Mouse (Mus musculus): ENCODE data around the gene Gm20388. TPM values are rescaled to one million over a fixed set of nuclear protein-coding genes. Genes with fewer than 3 reads are reported as not detected.

Gm20388 gene
- polyA plus RNA-seq, 1 experiment from 2014 or later, result not detected

DNA sequence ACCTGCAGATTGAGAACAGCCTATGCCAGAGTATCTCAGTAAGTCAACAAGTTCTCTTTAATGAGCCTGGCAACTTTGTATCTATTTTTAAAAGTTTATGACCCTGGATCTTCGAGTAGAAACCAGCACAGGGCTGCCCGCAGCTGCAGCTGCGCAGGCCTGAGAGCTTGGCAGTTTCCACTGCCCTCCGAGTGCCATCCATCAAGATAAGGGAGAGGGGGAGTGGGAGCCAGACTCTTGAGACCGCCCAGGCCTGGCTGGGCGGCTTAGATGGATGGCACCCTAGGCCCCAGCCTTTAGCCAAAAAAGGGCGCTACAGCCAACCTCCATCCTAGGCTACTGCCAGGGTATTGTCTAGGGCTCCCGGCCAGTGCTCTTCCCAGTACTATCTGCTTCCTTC is 1074.2 kb downstream of the Gm20388 start:
- ATAC-seq (replicated peaks; ENCODE audit: insufficient number of reproducible peaks, insufficient read depth, low FRiP score, low read depth), result peak; percentile 61; the same call in 1 of the 2 replicates
- no peak overlapping the region for H3K9ac ChIP-seq

DNA sequence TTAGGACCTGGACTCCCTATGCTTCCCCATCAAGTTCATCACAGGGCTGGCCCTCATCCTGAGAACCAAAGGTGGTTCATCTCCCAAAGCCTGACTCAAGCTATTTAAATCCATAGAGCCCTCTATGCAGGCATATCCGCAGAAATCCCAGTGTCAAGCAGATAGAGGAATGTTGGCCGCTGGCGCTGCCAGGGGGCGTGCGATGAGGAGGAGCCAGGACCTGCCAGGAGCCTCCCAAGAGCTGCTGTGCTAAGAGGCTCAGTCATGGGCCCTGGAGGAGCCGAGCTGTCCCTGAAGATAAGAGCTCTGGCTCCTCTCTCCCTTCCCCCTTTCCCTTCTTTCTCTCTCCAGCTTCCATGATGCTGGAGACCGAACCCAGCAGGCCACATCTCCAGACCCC is 1075.4 kb downstream of the Gm20388 start:
- peaks cover 27% of the 10 kb centered on the region for H3K27me3 ChIP-seq

More for the DNA sequence above, 1074.2 kb downstream of the Gm20388 start:
- Histone ChIP-seq H3K27ac (no peak overlapping the region), H3K36me3 (no peaks in the 10 kb centered on the region), H3K4me2 (no peak overlapping the region), H3K9me3 (replicated peaks) (no peaks in the 10 kb centered on the region), H3K4me1 (replicated peaks) (peaks cover 24% of the 10 kb centered on the region), H3K27me3 (peaks cover 33% of the 10 kb centered on the region), H3K4me3 (no peak overlapping the region)
- WGBS, result 38% methylated on average over 8 of the region's 8 CpGs

DNA sequence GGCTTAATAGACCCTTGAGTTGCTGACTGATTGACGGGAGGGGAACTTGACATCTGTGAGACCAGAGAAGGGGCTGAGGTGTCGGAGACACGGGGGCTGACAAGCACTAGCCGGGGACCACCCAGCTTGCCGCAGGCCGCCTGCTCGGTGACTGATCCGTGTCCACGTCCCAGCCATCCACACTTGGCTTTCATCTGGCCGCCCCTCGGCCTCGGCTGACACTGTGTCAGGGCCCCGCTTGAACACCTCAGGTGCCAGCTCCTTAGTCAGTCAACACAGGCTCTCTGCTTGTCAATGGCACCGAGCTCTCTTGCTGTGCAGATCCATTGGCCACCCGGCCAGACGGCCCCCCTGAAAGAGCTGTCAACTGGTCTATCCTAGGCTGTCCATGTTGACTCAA is 1083.1 kb downstream of the Gm20388 start:
- Histone ChIP-seq H3K4me1 (replicated peaks) (peaks cover 4% of the 10 kb centered on the region; the same call in 1 of the 2 replicates), H3K27ac (no peak overlapping the region), H3K9me3 (replicated peaks) (no peaks in the 10 kb centered on the region), H3K27me3 (peaks cover 77% of the 10 kb centered on the region), H3K9ac (no peak overlapping the region), H3K36me3 (no peaks in the 10 kb centered on the region), H3K4me2 (no peak overlapping the region), H3K4me3 (no peak overlapping the region)
- no peak for ATAC-seq (replicated peaks; ENCODE audit: insufficient number of reproducible peaks, insufficient read depth, low FRiP score, low read depth)
- WGBS, result 42% methylated on average over 16 of the region's 16 CpGs

More for the DNA sequence above, 1075.4 kb downstream of the Gm20388 start:
- WGBS, result 46% methylated on average over 7 of the region's 7 CpGs
- no peak overlapping the region for H3K4me3 ChIP-seq
- H3K4me1 ChIP-seq (replicated peaks), result peaks cover 23% of the 10 kb centered on the region
- no peaks in the 10 kb centered on the region for H3K36me3 ChIP-seq
- H3K4me2 ChIP-seq, result no peak overlapping the region
- H3K9me3 ChIP-seq (replicated peaks), result no peaks in the 10 kb centered on the region
- peak overlapping the region; percentile 2; the same call in 1 of the 2 replicates for H3K27ac ChIP-seq
- peak; percentile 48; the same call in 1 of the 2 replicates for ATAC-seq (replicated peaks; ENCODE audit: insufficient number of reproducible peaks, insufficient read depth, low FRiP score, low read depth)
- no peak overlapping the region for H3K9ac ChIP-seq

DNA sequence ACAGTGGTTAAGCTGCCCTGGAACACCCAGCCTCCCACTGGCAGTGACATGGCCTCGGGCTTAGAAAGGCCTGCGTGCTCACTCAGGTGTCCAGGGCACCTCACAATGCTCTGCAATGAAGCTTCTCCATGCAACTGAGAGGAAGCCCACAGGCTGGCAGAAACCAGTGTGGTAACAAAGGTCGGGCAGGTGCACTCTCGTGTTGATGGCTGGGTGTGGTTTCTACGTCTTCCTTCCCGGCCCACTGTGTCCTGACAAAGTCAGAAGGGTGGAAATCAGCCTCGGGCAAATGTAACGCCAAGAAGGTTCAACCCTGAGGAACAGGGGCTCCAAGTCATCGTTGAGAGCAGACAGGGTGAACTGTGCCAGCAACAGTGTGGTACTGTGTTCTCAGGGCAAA is 1084.8 kb downstream of the Gm20388 start:
- Histone ChIP-seq H3K27me3 (peaks cover 84% of the 10 kb centered on the region), H3K36me3 (no peaks in the 10 kb centered on the region), H3K4me3 (no peak overlapping the region), H3K9me3 (replicated peaks) (no peaks in the 10 kb centered on the region), H3K27ac (no peak overlapping the region), H3K4me1 (replicated peaks) (peaks cover 4% of the 10 kb centered on the region; the same call in 1 of the 2 replicates), H3K9ac (no peak overlapping the region), H3K4me2 (no peak overlapping the region)
- ATAC-seq (replicated peaks; ENCODE audit: insufficient number of reproducible peaks, insufficient read depth, low FRiP score, low read depth), result no peak
- WGBS, result 76% methylated on average over 9 of the region's 9 CpGs

DNA sequence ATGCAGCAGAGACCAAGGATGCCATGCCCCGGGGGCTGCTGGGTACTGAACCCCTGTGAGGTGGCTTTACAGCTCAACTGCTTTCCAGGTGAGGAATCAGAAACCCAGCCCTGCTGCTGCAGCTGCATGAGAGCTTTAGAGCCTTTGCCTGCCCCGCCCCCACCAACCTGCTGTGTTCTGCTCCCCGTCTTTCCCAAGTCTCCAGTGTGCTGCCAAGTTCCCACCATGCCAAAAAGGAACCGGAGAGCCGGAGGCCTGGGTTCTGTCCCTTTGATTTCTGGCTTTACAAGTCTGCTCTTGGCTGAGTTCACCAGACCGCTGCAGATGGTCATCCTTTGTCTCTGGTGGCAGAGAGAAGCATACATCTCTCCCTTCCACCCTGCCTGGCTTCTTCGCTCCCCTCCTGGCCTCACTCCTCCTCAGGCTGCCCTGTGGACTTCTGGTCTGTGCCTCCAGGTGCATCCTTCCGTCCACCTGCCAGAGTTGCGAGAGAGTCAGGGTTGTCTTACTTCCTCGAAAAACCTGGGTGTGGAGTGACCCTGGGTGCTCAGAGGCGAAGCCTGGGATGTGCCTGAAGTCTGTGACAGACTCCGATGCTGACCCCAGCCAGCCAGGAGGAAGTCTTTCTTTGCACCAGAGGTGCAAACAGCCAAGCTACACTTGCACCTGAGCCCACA is 1086.4 kb downstream of the Gm20388 start:
- H3K36me3 ChIP-seq, result no peaks in the 10 kb centered on the region
- H3K4me2 ChIP-seq, result no peak overlapping the region
- H3K4me3 ChIP-seq, result no peak overlapping the region
- H3K4me1 ChIP-seq (replicated peaks), result peaks cover 4% of the 10 kb centered on the region; the same call in 1 of the 2 replicates
- H3K9ac ChIP-seq, result no peak overlapping the region
- ATAC-seq (replicated peaks; ENCODE audit: insufficient number of reproducible peaks, insufficient read depth, low FRiP score, low read depth), result no peak
- WGBS, result 64% methylated on average over 12 of the region's 12 CpGs
- H3K9me3 ChIP-seq (replicated peaks), result no peaks in the 10 kb centered on the region
- no peak overlapping the region for H3K27ac ChIP-seq
- H3K27me3 ChIP-seq, result peaks cover 79% of the 10 kb centered on the region

DNA sequence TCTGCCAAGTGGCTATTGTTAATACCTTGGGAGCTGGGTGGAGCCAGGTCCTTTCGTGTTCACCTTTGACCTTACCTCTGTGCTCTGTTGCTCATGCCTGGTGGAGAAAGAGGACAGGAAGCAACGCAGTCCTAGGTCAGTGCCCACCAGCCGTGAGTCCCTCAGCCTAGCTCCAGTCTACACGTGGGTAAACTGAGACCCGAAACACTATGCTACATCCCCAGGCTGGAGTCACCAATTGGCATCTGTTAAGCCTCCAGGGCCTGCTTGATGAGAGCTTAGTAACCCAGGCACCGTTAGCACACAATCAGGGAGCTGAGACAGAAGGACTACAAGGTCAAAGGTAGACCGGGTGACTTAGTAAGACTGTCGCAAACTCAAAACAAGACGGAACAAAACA is 1087.3 kb downstream of the Gm20388 start:
- no peaks in the 10 kb centered on the region; the same call in 1 of the 2 replicates for H3K4me1 ChIP-seq (replicated peaks)
- H3K27me3 ChIP-seq, result peaks cover 78% of the 10 kb centered on the region
- no peak for ATAC-seq (replicated peaks; ENCODE audit: insufficient number of reproducible peaks, insufficient read depth, low FRiP score, low read depth)
- no peaks in the 10 kb centered on the region for H3K9me3 ChIP-seq (replicated peaks)
- no peak overlapping the region for H3K4me2 ChIP-seq
- no peak overlapping the region for H3K27ac ChIP-seq
- H3K4me3 ChIP-seq, result no peak overlapping the region
- H3K9ac ChIP-seq, result no peak overlapping the region
- H3K36me3 ChIP-seq, result no peaks in the 10 kb centered on the region
- 81% methylated on average over 9 of the region's 9 CpGs for WGBS

DNA sequence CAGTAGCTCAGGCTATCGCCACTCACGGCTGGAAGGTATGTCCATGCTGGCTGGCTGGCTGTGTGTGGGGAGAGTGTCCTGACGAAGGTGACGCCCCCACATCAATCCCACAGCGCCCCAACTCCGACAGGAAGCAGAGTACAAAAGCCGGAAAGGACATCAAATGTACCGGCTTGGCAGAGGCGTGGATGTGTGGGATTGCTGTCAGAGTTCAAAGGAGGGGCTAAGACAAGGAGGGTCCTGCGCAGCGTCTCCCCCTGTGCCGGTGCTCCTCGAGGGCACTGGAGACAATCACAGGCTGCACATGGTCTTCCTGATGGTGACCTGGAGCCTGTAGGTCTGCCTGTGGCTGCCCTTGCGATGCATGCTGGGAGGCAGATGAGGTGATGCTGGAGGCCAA is 1088.3 kb downstream of the Gm20388 start:
- ATAC-seq (replicated peaks; ENCODE audit: insufficient number of reproducible peaks, insufficient read depth, low FRiP score, low read depth), result no peak
- Histone ChIP-seq H3K9me3 (replicated peaks) (no peaks in the 10 kb centered on the region), H3K4me1 (replicated peaks) (no peaks in the 10 kb centered on the region; the same call in 1 of the 2 replicates), H3K27ac (no peak overlapping the region), H3K4me3 (no peak overlapping the region), H3K4me2 (no peak overlapping the region), H3K9ac (no peak overlapping the region), H3K27me3 (peaks cover 72% of the 10 kb centered on the region), H3K36me3 (no peaks in the 10 kb centered on the region)
- WGBS, result 47% methylated on average over 14 of the region's 14 CpGs

DNA sequence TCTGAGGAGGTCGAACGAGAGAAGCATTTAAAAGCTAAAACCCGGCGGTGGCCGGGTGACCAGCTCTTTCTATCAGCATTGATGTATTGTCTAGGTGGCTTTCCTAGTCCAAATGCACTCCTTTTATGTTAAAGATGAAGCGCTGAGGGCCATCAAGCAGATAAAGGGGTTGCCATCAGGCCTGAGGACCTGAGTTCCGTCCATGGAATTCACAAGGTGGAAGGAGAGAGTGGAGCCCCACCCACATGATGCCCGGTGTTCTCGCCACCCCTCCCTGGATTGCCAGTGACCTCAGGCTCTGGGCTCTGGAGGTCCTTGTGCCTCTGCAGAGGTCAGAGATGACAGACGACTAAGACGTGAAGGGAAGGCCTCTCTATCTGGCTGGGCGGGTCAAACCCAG is 1091.3 kb downstream of the Gm20388 start:
- no peak overlapping the region for H3K4me2 ChIP-seq
- H3K4me1 ChIP-seq (replicated peaks), result no peaks in the 10 kb centered on the region; the same call in 1 of the 2 replicates
- H3K4me3 ChIP-seq, result no peak overlapping the region
- H3K27ac ChIP-seq, result no peak overlapping the region
- no peak for ATAC-seq (replicated peaks; ENCODE audit: insufficient number of reproducible peaks, insufficient read depth, low FRiP score, low read depth)
- 53% methylated on average over 12 of the region's 12 CpGs for WGBS
- H3K36me3 ChIP-seq, result no peaks in the 10 kb centered on the region
- no peak overlapping the region for H3K9ac ChIP-seq
- no peaks in the 10 kb centered on the region for H3K9me3 ChIP-seq (replicated peaks)
- H3K27me3 ChIP-seq, result peaks cover 44% of the 10 kb centered on the region

DNA sequence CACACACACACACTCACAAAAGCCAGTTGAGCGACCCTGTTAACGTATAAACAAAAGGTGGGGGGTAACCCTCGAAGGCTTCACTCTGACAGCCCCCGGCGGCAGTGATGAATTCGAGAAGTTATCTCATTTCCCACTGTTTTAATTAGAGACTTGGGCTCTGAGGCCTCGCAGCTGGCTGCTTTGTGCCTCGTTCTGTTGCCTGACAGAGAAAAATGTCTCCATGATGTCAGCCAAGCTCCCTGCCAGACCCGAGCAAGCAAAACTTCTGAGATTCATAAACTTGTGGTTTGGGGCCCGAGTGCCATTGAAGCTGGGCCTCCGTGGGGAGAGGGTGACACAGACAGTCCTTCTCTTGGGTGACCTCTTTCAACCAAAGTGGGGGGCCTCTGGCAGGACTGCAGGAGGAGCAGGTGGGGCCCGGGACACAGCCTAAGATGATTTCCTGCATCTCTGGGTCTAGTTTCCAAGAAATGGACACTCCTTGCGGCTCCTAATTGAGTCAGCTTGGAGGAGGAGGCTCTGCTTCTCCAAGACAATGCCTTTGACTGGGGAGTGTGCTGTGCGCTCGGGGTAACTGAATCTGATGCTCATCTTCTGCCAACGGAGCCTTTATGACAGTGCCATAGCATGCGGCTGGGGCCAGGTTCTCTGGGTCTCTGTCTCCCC is 1092.4 kb downstream of the Gm20388 start:
- H3K4me2 ChIP-seq, result no peak overlapping the region
- 35% methylated on average over 17 of the region's 17 CpGs for WGBS
- H3K27ac ChIP-seq, result no peak overlapping the region
- H3K4me3 ChIP-seq, result no peak overlapping the region
- peaks cover 34% of the 10 kb centered on the region for H3K27me3 ChIP-seq
- no peak overlapping the region for H3K9ac ChIP-seq
- H3K4me1 ChIP-seq (replicated peaks), result no peaks in the 10 kb centered on the region; the same call in 1 of the 2 replicates
- H3K36me3 ChIP-seq, result no peaks in the 10 kb centered on the region
- no peak for ATAC-seq (replicated peaks; ENCODE audit: insufficient number of reproducible peaks, insufficient read depth, low FRiP score, low read depth)
- no peaks in the 10 kb centered on the region for H3K9me3 ChIP-seq (replicated peaks)

DNA sequence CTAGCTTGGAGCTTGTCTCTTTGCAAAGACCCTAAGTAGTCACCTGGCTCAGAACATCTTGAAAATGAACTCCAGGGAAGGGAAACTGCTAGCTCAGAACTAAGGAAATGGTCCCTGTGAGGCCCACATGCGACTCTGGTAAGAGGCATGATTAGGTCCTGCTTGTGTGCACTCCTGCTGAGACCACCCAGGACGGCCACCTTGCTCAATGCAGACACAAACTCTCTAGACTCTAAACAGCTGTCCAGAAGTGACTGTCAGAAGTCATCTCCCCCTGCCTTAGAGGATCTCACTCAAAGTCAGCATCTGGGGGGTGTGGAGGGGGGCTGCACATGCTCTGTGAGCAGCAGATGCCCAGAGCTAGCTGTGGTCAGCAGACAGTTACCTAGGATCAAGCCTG is 1093.0 kb downstream of the Gm20388 start:
- Histone ChIP-seq H3K4me3 (no peak overlapping the region), H3K27ac (no peak overlapping the region), H3K9me3 (replicated peaks) (no peaks in the 10 kb centered on the region), H3K27me3 (peaks cover 29% of the 10 kb centered on the region), H3K4me1 (replicated peaks) (no peaks in the 10 kb centered on the region; the same call in 1 of the 2 replicates), H3K9ac (no peak overlapping the region), H3K36me3 (no peaks in the 10 kb centered on the region), H3K4me2 (no peak overlapping the region)
- no peak for ATAC-seq (replicated peaks; ENCODE audit: insufficient number of reproducible peaks, insufficient read depth, low FRiP score, low read depth)
- 44% methylated on average over 2 of the region's 2 CpGs for WGBS

DNA sequence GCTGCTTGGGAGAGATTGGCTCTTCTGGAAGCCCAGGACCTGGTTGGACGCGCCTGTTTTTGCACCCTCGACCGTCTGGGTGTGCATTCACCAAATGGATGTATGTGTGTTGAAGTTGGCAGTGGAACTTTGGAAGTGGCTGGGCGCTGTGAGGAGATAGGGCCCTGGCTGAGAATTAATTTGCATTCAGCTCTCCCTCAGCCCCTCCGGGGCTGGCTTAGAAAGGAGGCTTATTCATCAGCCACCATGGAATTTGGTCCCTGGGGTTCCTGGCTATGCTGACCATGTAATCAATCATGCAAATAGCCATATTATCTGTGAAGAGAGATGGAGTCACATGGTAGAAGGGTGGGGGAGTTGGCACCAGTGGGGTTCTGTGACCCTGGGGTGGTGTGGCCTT is 1102.7 kb downstream of the Gm20388 start:
- H3K27me3 ChIP-seq, result peaks cover 65% of the 10 kb centered on the region
- no peaks in the 10 kb centered on the region for H3K36me3 ChIP-seq
- H3K4me1 ChIP-seq (replicated peaks), result 0 out of 2 replicates have a peak, but pooled peaks cover 5% of the 10 kb centered on the region
- H3K9me3 ChIP-seq (replicated peaks), result no peaks in the 10 kb centered on the region
- no peak overlapping the region for H3K27ac ChIP-seq
- H3K4me2 ChIP-seq, result no peak overlapping the region
- 58% methylated on average over 6 of the region's 6 CpGs for WGBS
- H3K9ac ChIP-seq, result no peak overlapping the region
- no peak overlapping the region for H3K4me3 ChIP-seq
- ATAC-seq (replicated peaks; ENCODE audit: insufficient number of reproducible peaks, insufficient read depth, low FRiP score, low read depth), result no peak
